Mouse (Mus musculus): ENCODE results near the gene Dzip3. TPM values are rescaled to one million over a fixed set of nuclear protein-coding genes. Genes with fewer than 3 reads are reported as not detected.

Dzip3 gene
- 1 to 10 TPM; 7.2 to 8.8 TPM for total RNA-seq (2023)

GRCm38 (mm10) chr16:48993559-48994342, at the start of gene Dzip3, which contains the start of gene Cip2a:
TSS of gene Dzip3 (minus strand) at chr16:48994165.
TSS of gene Cip2a (plus strand) at chr16:48994185.

Other genes with a start within 250 kb of the Dzip3 start
- gene Trat1, start 222.1 kb downstream of the Dzip3 start, total RNA-seq (2023), result not detected
- gene Retnlb, start 177.3 kb downstream of the Dzip3 start, total RNA-seq (2023), result 1 to 10 TPM in 1 of 2 experiments, not detected in 1; 1.6 TPM
- gene Retnla, start 151.6 kb downstream of the Dzip3 start, total RNA-seq (2023), result not detected
- gene Retnlg, start 121.5 kb downstream of the Dzip3 start, total RNA-seq (2023), result 1,000 to 10,000 TPM; 8,025 to 8,515 TPM
- 10 to 100 TPM; 33.5 to 35.4 TPM for gene Cip2a, start within 50 bp of the Dzip3 start, total RNA-seq (2023)
- gene Myh15, start 63.3 kb upstream of the Dzip3 start, total RNA-seq (2023), result not detected